In genomic region chr9:113929676-113930075, GRCm38 (mm10) we compare ENCODE assay signal across 11 mouse cellular contexts. TPM values are rescaled to one million over a fixed set of nuclear protein-coding genes. Genes with fewer than 3 reads are reported as not detected.
DNase-seq lines count a peak whose midpoint lies in the region; ATAC-seq and TF ChIP-seq lines count a peak whose summit lies in the region.
"Had no signal": no experiment of that assay in that cellular context is flagged by ENCODE, and none has a peak within 500 bp of the region (broad histone marks: within the 10 kb centered on the region; RNA-seq: fewer than 3 reads in every experiment).

No protein-coding gene starts in this region.

- H3K36me3 ChIP-seq in hindbrain, postnatal 0 days (ENCODE audit: insufficient read depth, low read length): no peaks in the 10 kb centered on the region; the same call in 1 of the 2 replicates
- no peaks in the 10 kb centered on the region; the same call in 1 of the 2 replicates for H3K36me3 ChIP-seq in hindbrain, embryonic 12.5 days
- no peaks in the 10 kb centered on the region for H3K36me3 ChIP-seq in liver, embryonic 16.5 days (ENCODE audit: control insufficient read depth, insufficient read depth)

- peak overlapping the region; percentile 61; the same call in 1 of the 2 replicates for H3K4me2 ChIP-seq in hindbrain, postnatal 0 days (ENCODE audit: low read depth, low read length)
- no peak overlapping the region for H3K4me2 ChIP-seq in hindbrain, embryonic 12.5 days (replicated peaks)
- H3K4me2 ChIP-seq in liver, embryonic 16.5 days (ENCODE audit: low read depth, low read length): peak overlapping the region; percentile 92

- H3K9me3 ChIP-seq in hindbrain, postnatal 0 days (ENCODE audit: low read length): no peaks in the 10 kb centered on the region
- no peaks in the 10 kb centered on the region for H3K9me3 ChIP-seq in hindbrain, embryonic 12.5 days (replicated peaks)
- no peaks in the 10 kb centered on the region for H3K9me3 ChIP-seq in liver, embryonic 16.5 days (replicated peaks; ENCODE audit: control insufficient read depth, low read length)

- 78% methylated on average over 1 of the region's 1 CpGs for WGBS in hindbrain, postnatal 0 days
- 77% methylated on average over 1 of the region's 1 CpGs for WGBS in hindbrain, embryonic 12.5 days
- 76% methylated on average over 1 of the region's 1 CpGs for WGBS in liver, embryonic 16.5 days (ENCODE audit: insufficient replicate concordance)

- peak; percentile 40 for DNase-seq in adrenal gland, postnatal 10 days
- no peak for DNase-seq in adrenal gland, adult 8-10 months
- no peak for DNase-seq in hindbrain, postnatal 0 days (ENCODE audit: low spot score)
- DNase-seq in adipocyte (ENCODE audit: low spot score): peak; percentile 46
- DNase-seq in thymus, adult 18-20 months: no peak
- no peak for DNase-seq in c-Kit-positive CD71-positive TER-119-positive erythroid progenitor cells, embryonic 14.5 days (ENCODE audit: low spot score)
- DNase-seq: gastrocnemius, postnatal 25 days; kidney, postnatal 36 days; left cerebral cortex, postnatal 4 days had no signal

- no peak for TF ChIP-seq CTCF in hindbrain, postnatal 0 days (IDR thresholded peaks at IDR 0.05; ENCODE audit: low read depth)

- peaks cover 13% of the 10 kb centered on the region for H3K4me1 ChIP-seq in hindbrain, postnatal 0 days (ENCODE audit: insufficient read depth, low read length)
- peaks cover 21% of the 10 kb centered on the region for H3K4me1 ChIP-seq in hindbrain, embryonic 12.5 days
- H3K4me1 ChIP-seq in liver, embryonic 16.5 days (ENCODE audit: control insufficient read depth, low read depth, low read length): peaks cover 23% of the 10 kb centered on the region

- ATAC-seq in hindbrain, postnatal 0 days: no peak
- ATAC-seq in hindbrain, embryonic 12.5 days (ENCODE audit: low FRiP score): no peak
- ATAC-seq in liver, embryonic 16.5 days (ENCODE audit: low read depth): no peak

- H3K4me3 ChIP-seq in hindbrain, postnatal 0 days (ENCODE audit: low read length): no peak overlapping the region
- H3K4me3 ChIP-seq in hindbrain, embryonic 12.5 days: no peak overlapping the region
- H3K4me3 ChIP-seq in liver, embryonic 16.5 days (ENCODE audit: low read depth, low read length): peak overlapping the region; percentile 96

- H3K27me3 ChIP-seq in hindbrain, postnatal 0 days (ENCODE audit: insufficient read depth, low read length): no peaks in the 10 kb centered on the region
- H3K27me3 ChIP-seq in hindbrain, embryonic 12.5 days: no peaks in the 10 kb centered on the region
- no peaks in the 10 kb centered on the region for H3K27me3 ChIP-seq in liver, embryonic 16.5 days (ENCODE audit: control insufficient read depth, insufficient read depth, low read depth, low read length)

- H3K27ac ChIP-seq in hindbrain, postnatal 0 days: no peak overlapping the region; the same call in 1 of the 2 replicates
- no peak overlapping the region for H3K27ac ChIP-seq in hindbrain, embryonic 12.5 days
- peak overlapping the region; percentile 97 for H3K27ac ChIP-seq in liver, embryonic 16.5 days (ENCODE audit: low read length)

- H3K9ac ChIP-seq in hindbrain, postnatal 0 days (replicated peaks; ENCODE audit: low read length): no peak overlapping the region
- no peak overlapping the region for H3K9ac ChIP-seq in hindbrain, embryonic 12.5 days
- no peak overlapping the region for H3K9ac ChIP-seq in liver, embryonic 16.5 days (ENCODE audit: low read depth, low read length)

RNA-seq across cellular contexts. Expression of gene Ubp1, which starts 1.1 kb away (rescaled TPM):
- 10 to 100 TPM; 42.2 to 59.4 TPM for total RNA-seq in adrenal gland, postnatal 10 days (2021)
- total RNA-seq in adrenal gland, adult 8-10 months (2022): 10 to 100 TPM; 47.4 to 79.2 (median 66.6) TPM
- total RNA-seq in hindbrain, postnatal 0 days (2014; rRNA removed): 50.5 and 59.3 TPM in 2 replicates
- 19.8 and 21.1 TPM in 2 replicates for polyA plus RNA-seq in hindbrain, postnatal 0 days (2015; fragmentation: Nextera tagmentation; extraction: Ambion mirVana)
- polyA plus RNA-seq in hindbrain, embryonic 12.5 days (2016; fragmentation: Nextera tagmentation; extraction: Ambion mirVana): 47.9 and 53.4 TPM in 2 replicates
- polyA plus RNA-seq in liver, embryonic 16.5 days (2015; fragmentation: Nextera tagmentation; extraction: Ambion mirVana): 41.9 and 42.0 TPM in 2 replicates

Comparison
In these comparisons a context has a peak if more than half of its experiments do, and no peak if none do; other contexts are left out.
1. DNase-seq: peak in adrenal gland, postnatal 10 days (single experiment) and adipocyte (single experiment); none in adrenal gland, adult 8-10 months (single experiment), hindbrain, postnatal 0 days (single experiment), thymus, adult 18-20 months (0 of 2) and c-Kit-positive CD71-positive TER-119-positive erythroid progenitor cells, embryonic 14.5 days (single experiment).